Mouse (Mus musculus) heart, adult 11 months (tissue): ENCODE data around the gene Hoxd13.

Source experiments
- DNase-seq: peaks from one replicate; pipeline ENCODE4 v3.0.0; 2022

The Hoxd13 gene

GRCm38 (mm10) chr2:74695813-74696430, 27.8 kb downstream of the Hoxd13 start:
- peak; percentile 62 for DNase-seq

- peak; percentile 89 for DNase-seq
Observed at GRCm38 (mm10) chr2:74696442-74697335, 28.6 kb downstream of the Hoxd13 start.

GRCm38 (mm10) chr2:74697567-74698121, 29.5 kb downstream of the Hoxd13 start, which contains the start of gene Hoxd9:
Gene Hoxd9 (plus strand): TSS chr2:74697727.
- peak; percentile 98 for DNase-seq

- peak; percentile 86 for DNase-seq
Observed at GRCm38 (mm10) chr2:74698201-74699052, 30.3 kb downstream of the Hoxd13 start.

GRCm38 (mm10) chr2:74699053-74699430, 30.9 kb downstream of the Hoxd13 start:
- DNase-seq, result peak; percentile 79

GRCm38 (mm10) chr2:74699664-74700545, 31.8 kb downstream of the Hoxd13 start:
- DNase-seq, result peak; percentile 76

GRCm38 (mm10) chr2:74700546-74701112, 32.5 kb downstream of the Hoxd13 start:
- peak; percentile 89 for DNase-seq

GRCm38 (mm10) chr2:74701949-74702819, 34.1 kb downstream of the Hoxd13 start:
- DNase-seq, result peak; percentile 84

GRCm38 (mm10) chr2:74702820-74703219, 34.7 kb downstream of the Hoxd13 start:
- DNase-seq, result no peak

GRCm38 (mm10) chr2:74703317-74703716, 35.2 kb downstream of the Hoxd13 start:
- no peak for DNase-seq

GRCm38 (mm10) chr2:74703720-74704392, 35.7 kb downstream of the Hoxd13 start:
- peak; percentile 82 for DNase-seq

GRCm38 (mm10) chr2:74704393-74704998, 36.4 kb downstream of the Hoxd13 start, which contains the start of gene Hoxd8:
Gene Hoxd8 (plus strand): TSS chr2:74704615.
- DNase-seq, result no peak

GRCm38 (mm10) chr2:74704999-74705466, 36.9 kb downstream of the Hoxd13 start:
- peak; percentile 94 for DNase-seq

- DNase-seq, result peak; percentile 92
Observed at GRCm38 (mm10) chr2:74705467-74706089, 37.5 kb downstream of the Hoxd13 start.

GRCm38 (mm10) chr2:74706393-74706960, 38.4 kb downstream of the Hoxd13 start:
- DNase-seq, result peak; percentile 61

- DNase-seq, result peak; percentile 81
Observed at GRCm38 (mm10) chr2:74707599-74707998, 39.5 kb downstream of the Hoxd13 start.

GRCm38 (mm10) chr2:74708676-74709075, 40.6 kb downstream of the Hoxd13 start:
- DNase-seq, result peak; percentile 86
